Mouse (Mus musculus) liver, postnatal 0 days (tissue): ENCODE data around the gene Rtn4ip1. TPM values are rescaled to one million over a fixed set of nuclear protein-coding genes. Genes with fewer than 3 reads are reported as not detected.

Experiments used
- ATAC-seq: fragments of 200-750 bp; cut with Nextera tagmentation; 2 replicates; pipeline ENCODE4 v1.8.0; 2017; ENCODE audit warnings: mild to moderate bottlenecking, moderate library complexity
- DNase-seq: peaks from one replicate; pipeline ENCODE4 v3.0.0-alpha.2; 2016
- H3K27ac ChIP-seq: fragments of 300-500 bp; sonication (generic); 2 replicates; pipeline ENCODE4 v1.5.1; 2014; ENCODE audit warnings: antibody characterized with exemption, moderate library complexity, mild to moderate bottlenecking, low read depth
- H3K27me3 ChIP-seq: fragments of 300-500 bp; sonication (generic); 2 replicates; pipeline ENCODE4 v1.6.1; 2014; ENCODE audit warnings: low read length, control low read depth, mixed read lengths; ENCODE audit not compliant: insufficient read depth
- H3K36me3 ChIP-seq: fragments of 300-500 bp; sonication (generic); replicated peaks from 2 replicates; pipeline ENCODE4 v1.6.1; 2014; ENCODE audit warnings: mild to moderate bottlenecking, control low read depth, low read length, moderate library complexity, mixed read lengths; ENCODE audit not compliant: insufficient read depth
- H3K4me1 ChIP-seq: fragments of 300-500 bp; sonication (generic); 2 replicates; pipeline ENCODE4 v1.6.1; 2014; ENCODE audit warnings: antibody characterized with exemption, mild to moderate bottlenecking, control low read depth; ENCODE audit not compliant: insufficient read depth
- H3K4me2 ChIP-seq: fragments of 300-500 bp; sonication (generic); 2 replicates; pipeline ENCODE4 v1.6.1; 2014; ENCODE audit warnings: low read depth, mild to moderate bottlenecking, low read length, moderate library complexity, mixed read lengths
- H3K4me3 ChIP-seq: fragments of 300-500 bp; sonication (generic); 2 replicates; pipeline ENCODE4 v1.5.1; 2014; ENCODE audit warnings: low read depth, low read length
- H3K9ac ChIP-seq: fragments of 300-500 bp; sonication (generic); replicated peaks from 2 replicates; pipeline ENCODE4 v1.6.1; 2014; ENCODE audit warnings: mild to moderate bottlenecking, moderate library complexity
- H3K9me3 ChIP-seq: fragments of 300-500 bp; sonication (generic); 2 replicates; pipeline ENCODE4 v1.6.1; 2016; ENCODE audit warnings: mild to moderate bottlenecking, control low read depth, low read length, mixed read lengths
- CTCF ChIP-seq: sonication (generic); IDR thresholded peaks from 2 replicates; pipeline ENCODE4 v1.5.1; 2016; ENCODE audit warnings: antibody characterized with exemption, low read depth
- EP300 ChIP-seq: IDR thresholded peaks from 2 replicates; pipeline ENCODE4 v1.6.1; 2016; ENCODE audit warnings: antibody characterized with exemption, low read depth, mild to moderate bottlenecking
- WGBS: fragments of 180-500 bp; shearing (Covaris S2); extraction: QIAGEN DNeasy Blood & Tissue Kit; methylation state at CpG from one replicate; pipeline ENCODE4 v1.1.7; 2014; ENCODE audit not compliant: insufficient replicate concordance; 5-methylcytosine and 5-hydroxymethylcytosine counted together
- polyA plus RNA-seq: library from polyadenylated mRNA; unstranded; fragments of >200 nt; fragmentation: Nextera tagmentation; extraction: Ambion mirVana; gene quantifications from 2 replicates; pipeline ENCODE4 v1.2.1, GENCODE M21; 2015

Rtn4ip1 gene
- polyA plus RNA-seq, 1 experiment from 2014 or later = 9.6 TPM

- peaks cover 40% of the 10 kb centered on the region for H3K27me3 ChIP-seq
- DNase-seq = peak; percentile 42
- peak overlapping the region; percentile 84 for H3K27ac ChIP-seq
Observed at GRCm38 (mm10) chr10:44002004-44002940, 100.7 kb downstream of the Rtn4ip1 start.

GRCm38 (mm10) chr10:44002995-44003524 is 101.5 kb downstream of the Rtn4ip1 start:
- peaks cover 11% of the 10 kb centered on the region for H3K4me1 ChIP-seq
- no peaks in the 10 kb centered on the region for H3K36me3 ChIP-seq
- H3K9me3 ChIP-seq = no peaks in the 10 kb centered on the region
- H3K4me2 ChIP-seq = peak overlapping the region; percentile 83
- 4% methylated on average over 11 of the region's 11 CpGs for WGBS
- H3K9ac ChIP-seq = peak overlapping the region; percentile 80
- peak overlapping the region; percentile 84 for H3K27ac ChIP-seq
- H3K27me3 ChIP-seq = peaks cover 40% of the 10 kb centered on the region
- DNase-seq (no peak), ATAC-seq (no peak)
- no peak for TF ChIP-seq EP300
- TF ChIP-seq CTCF = no peak
- peak overlapping the region; percentile 83 for H3K4me3 ChIP-seq

More at GRCm38 (mm10) chr10:44002004-44002940, 100.7 kb downstream of the Rtn4ip1 start:
- Histone ChIP-seq H3K9me3 (no peaks in the 10 kb centered on the region), H3K9ac (no peak overlapping the region; the same call in none of the 2 replicates), H3K36me3 (no peaks in the 10 kb centered on the region), H3K4me2 (peak overlapping the region; percentile 83), H3K4me3 (peak overlapping the region; percentile 83), H3K4me1 (peaks cover 11% of the 10 kb centered on the region)
- peak; percentile 69 for ATAC-seq
- TF ChIP-seq CTCF = peak; percentile 78
- no peak for TF ChIP-seq EP300
- WGBS = 32% methylated on average over 14 of the region's 14 CpGs

- TF ChIP-seq EP300 (no peak), CTCF (peak; percentile 46)
- Histone ChIP-seq H3K9ac (peak overlapping the region; percentile 80), H3K9me3 (no peaks in the 10 kb centered on the region), H3K4me1 (peaks cover 14% of the 10 kb centered on the region), H3K36me3 (no peaks in the 10 kb centered on the region), H3K27me3 (peaks cover 40% of the 10 kb centered on the region), H3K27ac (peak overlapping the region; percentile 84), H3K4me3 (peak overlapping the region; percentile 83), H3K4me2 (peak overlapping the region; percentile 83)
- WGBS = under 1% methylated on average over 59 of the region's 68 CpGs
- DNase-seq = peak; percentile 68
- peak; percentile 8; the same call in 1 of the 2 replicates for ATAC-seq
Observed at GRCm38 (mm10) chr10:44003551-44004151, 102.0 kb downstream of the Rtn4ip1 start.

GRCm38 (mm10) chr10:44004221-44004751 is 102.7 kb downstream of the Rtn4ip1 start:
- no peaks in the 10 kb centered on the region for H3K36me3 ChIP-seq
- 0 out of 2 replicates have a peak overlapping the region, but pooled peaks have one; percentile 84 for H3K27ac ChIP-seq
- H3K4me1 ChIP-seq = peaks cover 15% of the 10 kb centered on the region
- H3K9ac ChIP-seq = peak overlapping the region; percentile 80
- peak overlapping the region; percentile 83 for H3K4me3 ChIP-seq
- ATAC-seq (no peak), DNase-seq (peak; percentile 39)
- no peak for TF ChIP-seq EP300
- no peak for TF ChIP-seq CTCF
- peak overlapping the region; percentile 83 for H3K4me2 ChIP-seq
- 2% methylated on average over 33 of the region's 33 CpGs for WGBS
- H3K9me3 ChIP-seq = no peaks in the 10 kb centered on the region
- H3K27me3 ChIP-seq = peaks cover 40% of the 10 kb centered on the region

- Histone ChIP-seq H3K9me3 (no peaks in the 10 kb centered on the region), H3K4me3 (peak overlapping the region; percentile 48), H3K27ac (peak overlapping the region; percentile 78), H3K36me3 (no peaks in the 10 kb centered on the region), H3K9ac (peak overlapping the region; percentile 61), H3K4me1 (peaks cover 15% of the 10 kb centered on the region), H3K27me3 (peaks cover 40% of the 10 kb centered on the region), H3K4me2 (peak overlapping the region; percentile 83)
- 3% methylated on average over 40 of the region's 40 CpGs for WGBS
- ATAC-seq (peak; percentile 83), DNase-seq (peak; percentile 72)
- TF ChIP-seq EP300 = 0 out of 2 replicates have a peak, but pooled peaks have one; percentile 28
- TF ChIP-seq CTCF = 0 out of 2 replicates have a peak, but pooled peaks have one; percentile 5
Observed at GRCm38 (mm10) chr10:44005677-44006641, 104.4 kb downstream of the Rtn4ip1 start.

Other genes starting within 250 kb of the Rtn4ip1 start
- gene Qrsl1, start 62 bp upstream of the Rtn4ip1 start, polyA plus RNA-seq = 7.3 and 7.4 TPM in 2 replicates
- 1.3 and 1.5 TPM in 2 replicates for gene Crybg1, start 247.0 kb downstream of the Rtn4ip1 start, polyA plus RNA-seq